Mouse (Mus musculus) CH12.LX (cell line): ENCODE results near the gene Actl6b. TPM values are rescaled to one million over a fixed set of nuclear protein-coding genes. Genes with fewer than 3 reads are reported as not detected.

Experiments
- DNase-seq: peaks from one replicate; pipeline ENCODE4 v3.0.0-alpha.2; 2013; ENCODE audit errors: extremely low read depth
- H3K27ac ChIP-seq: 2 replicates; pipeline ENCODE4 v1.5.1; 2012; ENCODE audit warnings: low read depth, mild to moderate bottlenecking, control low read depth, moderate library complexity; ENCODE audit not compliant: insufficient read depth
- H3K27me3 ChIP-seq: replicated peaks from 2 replicates; pipeline ENCODE3; 2012; ENCODE audit warnings: inconsistent platforms
- H3K36me3 ChIP-seq, 2 experiments: replicated peaks in 1 of 2; 2 replicates each; pipeline versions ENCODE3 to v1.6.1; 2012; ENCODE audit warnings: inconsistent platforms in 1 of 2, low read length in 1 of 2, mild to moderate bottlenecking in 1 of 2, mixed read lengths in 1 of 2, moderate library complexity in 1 of 2; ENCODE audit not compliant: control insufficient read depth in 1 of 2, insufficient read depth in 1 of 2
- H3K4me1 ChIP-seq, 2 experiments: 2 replicates each; pipeline ENCODE4 v1.6.1; 2012; ENCODE audit warnings: inconsistent platforms in 1 of 2, moderate library complexity in 1 of 2; ENCODE audit not compliant: insufficient read depth in 2 of 2, control insufficient read depth in 1 of 2
- H3K4me2 ChIP-seq: 2 replicates; pipeline ENCODE4 v1.6.1; 2012; ENCODE audit warnings: low read depth, mild to moderate bottlenecking, control low read depth; ENCODE audit not compliant: poor library complexity, insufficient read depth, severe bottlenecking
- H3K4me3 ChIP-seq, 3 experiments: fragments of 150-350 bp in 1 of 3; sonication (generic) in 1 of 3; replicated peaks in 1 of 3; 2 replicates each; pipeline versions ENCODE3 to v1.5.1; 2011 to 2012; ENCODE audit warnings: low read depth in 2 of 3, low read length in 2 of 3, mild to moderate bottlenecking in 2 of 3, moderate library complexity in 2 of 3, control low read depth in 1 of 3, improper control_type of control experiment in 1 of 3, inconsistent platforms in 1 of 3, mixed read lengths in 1 of 3; ENCODE audit not compliant: poor library complexity in 1 of 3
- H3K79me2 ChIP-seq: replicated peaks from 2 replicates; pipeline ENCODE4 v1.6.1; 2012; ENCODE audit warnings: mild to moderate bottlenecking, moderate library complexity; ENCODE audit not compliant: control insufficient read depth, poor library complexity, insufficient read depth, severe bottlenecking; ENCODE audit errors: extremely low read depth
- H3K9ac ChIP-seq: 2 replicates; pipeline ENCODE4 v1.6.1; 2012; ENCODE audit warnings: low read depth, mild to moderate bottlenecking, control low read depth, moderate library complexity; ENCODE audit not compliant: insufficient read depth
- H3K9me3 ChIP-seq: replicated peaks from 2 replicates; pipeline ENCODE3; 2012; ENCODE audit warnings: low read length, inconsistent platforms, mixed read lengths
- CHD2 ChIP-seq: IDR thresholded peaks from 2 replicates; pipeline ENCODE4 v1.6.1; 2011; ENCODE audit warnings: low read length, improper control_type of control experiment
- JUN ChIP-seq: IDR thresholded peaks from 2 replicates; pipeline ENCODE4 v1.6.1; 2011; ENCODE audit warnings: low read depth, mild to moderate bottlenecking, low read length, improper control_type of control experiment, moderate library complexity; ENCODE audit not compliant: insufficient read depth
- MAFK ChIP-seq: IDR thresholded peaks from 2 replicates; pipeline ENCODE4 v1.6.1; 2011; ENCODE audit warnings: low read length, improper control_type of control experiment; ENCODE audit not compliant: insufficient replicate concordance
- MAZ ChIP-seq: IDR thresholded peaks from 2 replicates; pipeline ENCODE4 v1.6.1; 2012; ENCODE audit warnings: low read depth, mild to moderate bottlenecking, inconsistent platforms, low read length, improper control_type of control experiment, moderate library complexity
- NRF1 ChIP-seq: IDR thresholded peaks from 2 replicates; pipeline ENCODE4 v1.6.1; 2014; ENCODE audit warnings: low read depth, mild to moderate bottlenecking, inconsistent platforms, low read length, improper control_type of control experiment, moderate library complexity
- dilution Hi-C: fragments of 300-500 bp; cut with MboI; formaldehyde crosslinking; loops from 2 replicates; pipeline ENCODE4 v1.14.3; 2020; ENCODE audit warnings: low sequenced_read_pairs; ENCODE audit not compliant: extremely low pct_unique_long_range_greater_than_20kb, extremely low pct_ligation_motif_present
- in situ Hi-C: fragments of 300-500 bp; cut with MboI; formaldehyde crosslinking; loops from 3 replicates; pipeline ENCODE4 v1.14.3; 2019; ENCODE audit warnings: low sequenced_read_pairs, low pct_ligation_motif_present, low pct_unique_long_range_greater_than_20kb, mixed read lengths
- polyA plus RNA-seq: library from polyadenylated mRNA; unstranded; fragments of >175 nt; gene quantifications from 2 replicates; pipeline ENCODE4 v1.2.1, GENCODE M21; 2012; ENCODE audit warnings: low read depth; ENCODE audit not compliant: insufficient read length
- total RNA-seq, 2 experiments: library from RNA; depleted of rRNA; stranded (reverse); fragments of 300-350 nt in 1 of 2; fragments of >200 nt in 1 of 2; gene quantifications; 2 replicates each; pipeline ENCODE4 v1.2.3; 2012 to 2014

Gene Actl6b
- total and polyA plus RNA-seq, 3 experiments = not detected

DNA sequence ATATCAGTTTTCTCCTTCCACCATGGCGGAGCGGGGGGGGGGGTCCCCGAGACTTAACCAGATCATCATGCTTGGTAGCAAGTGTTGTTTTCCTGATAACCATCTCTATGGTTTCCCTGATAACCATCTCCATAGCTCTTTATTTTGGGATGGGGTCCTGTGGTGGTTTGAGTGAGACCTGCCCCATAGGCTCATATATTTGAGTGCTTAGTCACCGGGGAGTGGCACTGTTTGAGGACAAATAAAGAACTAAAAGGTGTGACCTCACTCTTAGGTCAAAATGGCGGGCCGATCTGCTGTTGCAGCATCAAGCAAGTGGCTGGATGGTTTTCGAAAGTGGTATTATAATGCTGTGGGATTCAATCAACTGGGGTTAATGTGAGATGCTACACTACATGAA lies 62.0 kb downstream of the Actl6b start:
- H3K79me2 ChIP-seq = no peaks in the 10 kb centered on the region
- dilution Hi-C loops = no loop called here
- H3K9me3 ChIP-seq = no peaks in the 10 kb centered on the region
- H3K4me2 ChIP-seq = no peak overlapping the region
- TF ChIP-seq JUN = no peak
- no peak for TF ChIP-seq MAZ
- no peak for TF ChIP-seq CHD2
- TF ChIP-seq MAFK = no peak
- no peak for TF ChIP-seq NRF1
- no peak overlapping the region for H3K4me3 ChIP-seq
- H3K36me3 ChIP-seq = peaks cover 0 to 2% of the 10 kb centered on the region in 2 experiments
- in situ Hi-C loops = no loop called here
- H3K27me3 ChIP-seq = peaks cover 1% of the 10 kb centered on the region
- no peak overlapping the region for H3K9ac ChIP-seq
- H3K4me1 ChIP-seq = peaks cover 0 to 8% of the 10 kb centered on the region in 2 experiments; a peak in 2 of 4 replicates
- DNase-seq = no peak
- H3K27ac ChIP-seq = no peak overlapping the region

Other genes starting within 250 kb of the Actl6b start
Only the 20 nearest of the 23 such genes appear.
- gene Slc12a9, start 219.9 kb upstream of the Actl6b start, total RNA-seq (2012; rRNA removed) = 11.1 and 11.5 TPM in 2 replicates
- 2.8 and 3.0 TPM in 2 replicates for gene Slc12a9, start 219.9 kb upstream of the Actl6b start, total RNA-seq (2014; rRNA removed)
- 7.9 and 8.2 TPM in 2 replicates for gene Slc12a9, start 219.9 kb upstream of the Actl6b start, polyA plus RNA-seq
- 1.6 and 2.2 TPM in 2 replicates for gene Ephb4, start 203.4 kb upstream of the Actl6b start, total RNA-seq (2012; rRNA removed)
- gene Ephb4, start 203.4 kb upstream of the Actl6b start, total RNA-seq (2014; rRNA removed) = 0.41 and 0.56 TPM in 2 replicates
- gene Ephb4, start 203.4 kb upstream of the Actl6b start, polyA plus RNA-seq = 1.4 and 1.5 TPM in 2 replicates
- gene Zan, start 76.5 kb upstream of the Actl6b start, total RNA-seq (2012; rRNA removed) = 0.04 TPM in 1 of 2 replicates, not detected in the other
- gene Zan, start 76.5 kb upstream of the Actl6b start, total RNA-seq (2014; rRNA removed) = not detected in 2 replicates
- 0.10 and 0.78 TPM in 2 replicates for gene Zan, start 76.5 kb upstream of the Actl6b start, polyA plus RNA-seq
- 38.5 and 44.9 TPM in 2 replicates for gene Pop7, start 51.0 kb upstream of the Actl6b start, total RNA-seq (2012; rRNA removed)
- 44.2 and 44.9 TPM in 2 replicates for gene Pop7, start 51.0 kb upstream of the Actl6b start, total RNA-seq (2014; rRNA removed)
- gene Pop7, start 51.0 kb upstream of the Actl6b start, polyA plus RNA-seq = 34.6 and 35.0 TPM in 2 replicates
- 4.9 and 5.9 TPM in 2 replicates for gene Gigyf1, start 35.0 kb upstream of the Actl6b start, total RNA-seq (2012; rRNA removed)
- gene Gigyf1, start 35.0 kb upstream of the Actl6b start, total RNA-seq (2014; rRNA removed) = 0.98 and 1.3 TPM in 2 replicates
- gene Gigyf1, start 35.0 kb upstream of the Actl6b start, polyA plus RNA-seq = 12.3 and 14.0 TPM in 2 replicates
- not detected in 2 replicates for gene Epo, start 20.3 kb upstream of the Actl6b start, total RNA-seq (2012; rRNA removed)
- gene Epo, start 20.3 kb upstream of the Actl6b start, total RNA-seq (2014; rRNA removed) = not detected in 2 replicates
- not detected in 2 replicates for gene Epo, start 20.3 kb upstream of the Actl6b start, polyA plus RNA-seq
- 388 and 480 TPM in 2 replicates for gene Gnb2, start 20.0 kb upstream of the Actl6b start, total RNA-seq (2012; rRNA removed)
- 261 and 264 TPM in 2 replicates for gene Gnb2, start 20.0 kb upstream of the Actl6b start, total RNA-seq (2014; rRNA removed)
- gene Gnb2, start 20.0 kb upstream of the Actl6b start, polyA plus RNA-seq = 312 and 327 TPM in 2 replicates
- 1.3 and 2.2 TPM in 2 replicates for gene Tfr2, start 16.3 kb downstream of the Actl6b start, total RNA-seq (2012; rRNA removed)
- 0.50 and 0.67 TPM in 2 replicates for gene Tfr2, start 16.3 kb downstream of the Actl6b start, total RNA-seq (2014; rRNA removed)
- gene Tfr2, start 16.3 kb downstream of the Actl6b start, polyA plus RNA-seq = 1.1 and 2.2 TPM in 2 replicates
- 4.2 and 5.5 TPM in 2 replicates for gene Mospd3, start 47.5 kb downstream of the Actl6b start, total RNA-seq (2012; rRNA removed)
- 0.76 and 1.5 TPM in 2 replicates for gene Mospd3, start 47.5 kb downstream of the Actl6b start, total RNA-seq (2014; rRNA removed)
- gene Mospd3, start 47.5 kb downstream of the Actl6b start, polyA plus RNA-seq = 18.3 and 23.7 TPM in 2 replicates
- 0.30 and 0.46 TPM in 2 replicates for gene Pcolce, start 60.3 kb downstream of the Actl6b start, total RNA-seq (2012; rRNA removed)
- not detected in 2 replicates for gene Pcolce, start 60.3 kb downstream of the Actl6b start, total RNA-seq (2014; rRNA removed)
- gene Pcolce, start 60.3 kb downstream of the Actl6b start, polyA plus RNA-seq = 0.76 and 0.97 TPM in 2 replicates
- 0.13 TPM in 2 replicates for gene Fbxo24, start 75.5 kb downstream of the Actl6b start, total RNA-seq (2012; rRNA removed)
- gene Fbxo24, start 75.5 kb downstream of the Actl6b start, total RNA-seq (2014; rRNA removed) = not detected in 2 replicates
- gene Fbxo24, start 75.5 kb downstream of the Actl6b start, polyA plus RNA-seq = 0.24 and 0.26 TPM in 2 replicates
- gene Lrch4, start 75.6 kb downstream of the Actl6b start, total RNA-seq (2012; rRNA removed) = 20.0 and 25.6 TPM in 2 replicates
- 9.0 and 9.9 TPM in 2 replicates for gene Lrch4, start 75.6 kb downstream of the Actl6b start, total RNA-seq (2014; rRNA removed)
- gene Lrch4, start 75.6 kb downstream of the Actl6b start, polyA plus RNA-seq = 47.9 and 62.1 TPM in 2 replicates
- 1.1 and 1.5 TPM in 2 replicates for gene Gm20605, start 75.7 kb downstream of the Actl6b start, total RNA-seq (2012; rRNA removed)
- 0.50 and 1.1 TPM in 2 replicates for gene Gm20605, start 75.7 kb downstream of the Actl6b start, total RNA-seq (2014; rRNA removed)
- gene Gm20605, start 75.7 kb downstream of the Actl6b start, polyA plus RNA-seq = 7.4 and 9.0 TPM in 2 replicates
- gene Sap25, start 87.8 kb downstream of the Actl6b start, total RNA-seq (2012; rRNA removed) = 2.2 and 2.4 TPM in 2 replicates
- 0.72 and 2.1 TPM in 2 replicates for gene Sap25, start 87.8 kb downstream of the Actl6b start, total RNA-seq (2014; rRNA removed)
- 12.1 and 16.6 TPM in 2 replicates for gene Sap25, start 87.8 kb downstream of the Actl6b start, polyA plus RNA-seq
- gene Irs3, start 92.2 kb downstream of the Actl6b start, total RNA-seq (2012; rRNA removed) = not detected in 2 replicates
- not detected in 2 replicates for gene Irs3, start 92.2 kb downstream of the Actl6b start, total RNA-seq (2014; rRNA removed)
- not detected in 2 replicates for gene Irs3, start 92.2 kb downstream of the Actl6b start, polyA plus RNA-seq
- gene Agfg2, start 131.2 kb downstream of the Actl6b start, total RNA-seq (2012; rRNA removed) = 8.7 and 10.0 TPM in 2 replicates
- 11.5 and 13.4 TPM in 2 replicates for gene Agfg2, start 131.2 kb downstream of the Actl6b start, total RNA-seq (2014; rRNA removed)
- 16.7 and 16.8 TPM in 2 replicates for gene Agfg2, start 131.2 kb downstream of the Actl6b start, polyA plus RNA-seq
- 0.67 and 1.4 TPM in 2 replicates for gene Nyap1, start 188.1 kb downstream of the Actl6b start, total RNA-seq (2012; rRNA removed)
- 0.28 and 0.34 TPM in 2 replicates for gene Nyap1, start 188.1 kb downstream of the Actl6b start, total RNA-seq (2014; rRNA removed)
- 0.35 and 0.43 TPM in 2 replicates for gene Nyap1, start 188.1 kb downstream of the Actl6b start, polyA plus RNA-seq
- gene Tsc22d4, start 192.2 kb downstream of the Actl6b start, total RNA-seq (2012; rRNA removed) = 32.0 and 39.9 TPM in 2 replicates
- gene Tsc22d4, start 192.2 kb downstream of the Actl6b start, total RNA-seq (2014; rRNA removed) = 26.4 and 28.2 TPM in 2 replicates
- 91.2 and 103 TPM in 2 replicates for gene Tsc22d4, start 192.2 kb downstream of the Actl6b start, polyA plus RNA-seq
- 31.6 and 34.6 TPM in 2 replicates for gene Ppp1r35, start 225.3 kb downstream of the Actl6b start, total RNA-seq (2012; rRNA removed)
- 11.8 and 17.3 TPM in 2 replicates for gene Ppp1r35, start 225.3 kb downstream of the Actl6b start, total RNA-seq (2014; rRNA removed)
- 23.3 and 24.1 TPM in 2 replicates for gene Ppp1r35, start 225.3 kb downstream of the Actl6b start, polyA plus RNA-seq
- 32.7 and 38.5 TPM in 2 replicates for gene Mepce, start 234.1 kb downstream of the Actl6b start, total RNA-seq (2012; rRNA removed)
- 31.1 and 37.3 TPM in 2 replicates for gene Mepce, start 234.1 kb downstream of the Actl6b start, total RNA-seq (2014; rRNA removed)
- gene Mepce, start 234.1 kb downstream of the Actl6b start, polyA plus RNA-seq = 42.4 and 43.7 TPM in 2 replicates